Mouse (Mus musculus) forelimb bud, embryonic 11.5 days (tissue): ENCODE results near the gene Kif16b.

Experiments used
- DNase-seq: peaks from one replicate; pipeline ENCODE4 v3.0.0-alpha.2; 2012; ENCODE audit warnings: low read depth, low spot score

Kif16b gene

DNA sequence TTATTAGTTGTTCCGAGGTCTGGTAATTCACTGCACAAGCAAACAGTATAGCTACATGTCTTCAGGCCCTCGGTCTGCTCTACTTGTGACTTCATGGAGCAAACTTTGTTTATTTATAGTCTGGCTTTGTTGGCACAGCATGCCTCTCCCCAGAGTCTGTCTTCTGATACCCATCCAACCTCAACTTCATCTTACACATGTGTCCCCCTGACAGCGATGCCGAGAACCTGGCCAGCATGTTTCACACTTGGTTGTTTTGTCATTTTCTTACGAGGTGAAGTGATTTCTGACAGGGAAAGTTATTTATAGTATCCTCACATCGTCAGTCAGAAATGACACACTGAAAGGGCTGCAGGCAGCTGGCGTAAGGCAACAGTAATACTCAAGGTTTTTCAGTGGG lies 249.7 kb downstream of the Kif16b start:
- DNase-seq = no peak

DNA sequence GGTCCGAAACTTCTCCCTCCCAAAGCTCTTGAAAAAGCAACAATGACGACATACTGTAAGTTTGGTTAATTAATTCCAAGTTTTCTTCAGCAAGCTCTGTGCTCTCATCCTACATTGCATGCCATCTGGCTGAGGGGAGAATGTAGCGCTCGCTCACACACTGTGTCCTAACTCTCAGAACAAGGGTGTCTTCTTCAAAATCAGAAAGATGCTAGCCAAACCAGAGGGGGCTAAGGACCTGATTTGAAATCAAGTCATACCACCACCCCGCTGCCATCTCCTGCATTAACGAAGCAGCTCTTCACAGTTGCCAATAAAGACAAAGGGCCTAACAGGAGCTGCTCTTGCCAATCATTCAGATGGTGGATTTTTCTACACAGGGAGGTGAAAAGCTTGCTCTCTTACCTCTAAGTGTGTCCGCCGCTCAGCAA lies 253.3 kb downstream of the Kif16b start:
- DNase-seq = no peak

DNA sequence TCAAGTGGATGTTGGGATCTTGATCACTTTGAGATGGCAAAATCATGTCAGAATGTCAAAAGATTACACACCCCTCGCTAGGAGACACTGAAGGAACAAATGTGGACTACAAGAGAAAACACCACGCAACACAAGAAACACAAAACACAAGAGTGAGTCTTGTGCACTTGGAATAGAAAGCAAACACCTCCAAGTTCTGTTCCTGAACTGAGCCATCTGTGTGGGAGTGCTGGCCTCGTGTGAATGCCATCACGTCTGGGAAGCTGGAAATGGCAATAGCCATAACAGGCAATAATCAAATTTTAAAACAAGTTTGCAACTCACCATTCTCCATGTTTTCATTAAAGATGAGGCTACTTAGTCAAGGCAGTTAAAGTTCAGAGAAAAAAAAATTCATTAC lies 254.5 kb downstream of the Kif16b start:
- no peak for DNase-seq

DNA sequence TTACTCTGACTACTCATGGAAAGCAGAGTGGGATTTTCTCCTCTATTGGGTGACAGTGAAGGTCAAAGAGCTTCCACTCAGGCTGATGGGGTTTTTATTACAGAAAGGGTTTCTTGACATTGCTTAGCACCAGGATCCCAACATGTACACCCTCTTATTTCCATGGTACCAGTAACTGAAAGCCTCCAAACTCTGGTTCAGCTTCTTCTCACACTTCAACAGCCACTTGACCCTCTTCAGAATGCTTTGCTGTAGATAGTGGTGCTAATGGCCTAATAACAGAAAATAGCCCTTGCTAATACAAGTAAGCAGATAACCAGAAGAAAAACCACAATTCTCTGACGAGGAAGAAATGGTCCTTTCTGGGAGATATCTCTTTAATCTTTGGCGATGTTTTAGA lies 259.6 kb downstream of the Kif16b start:
- no peak for DNase-seq

DNA sequence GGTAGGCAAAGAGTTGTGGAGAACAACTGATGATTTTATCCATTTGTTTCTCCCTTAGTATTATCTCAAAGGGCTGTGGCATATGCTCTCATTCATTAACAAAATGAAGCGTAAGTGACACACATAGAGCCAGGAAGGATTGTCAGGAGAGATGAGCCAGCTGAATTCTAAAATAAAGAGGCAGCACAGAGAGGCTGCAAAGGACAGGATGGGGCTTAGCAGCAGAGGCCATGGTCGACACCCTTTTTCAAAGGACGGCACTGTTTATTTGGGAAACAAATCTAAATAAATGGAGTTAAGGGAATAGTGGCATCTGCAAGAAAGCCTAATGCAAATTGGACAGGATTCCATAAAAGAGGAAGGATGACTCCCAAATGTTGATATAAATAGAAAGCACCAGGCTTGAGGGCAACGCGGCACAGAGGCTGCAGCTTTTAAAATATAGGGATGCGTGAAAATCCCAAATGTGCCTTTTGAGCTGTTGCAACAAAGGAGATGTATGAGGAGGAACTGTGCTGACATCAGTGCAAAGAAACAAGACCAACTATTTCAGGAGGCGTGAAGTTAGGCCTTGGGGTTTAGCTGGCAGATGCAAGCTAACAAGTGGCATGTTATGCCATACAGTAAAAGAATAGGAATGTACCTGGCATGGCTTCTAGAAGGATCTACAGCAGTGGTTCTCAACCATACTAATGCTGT lies 265.6 kb downstream of the Kif16b start:
- DNase-seq = no peak

DNA sequence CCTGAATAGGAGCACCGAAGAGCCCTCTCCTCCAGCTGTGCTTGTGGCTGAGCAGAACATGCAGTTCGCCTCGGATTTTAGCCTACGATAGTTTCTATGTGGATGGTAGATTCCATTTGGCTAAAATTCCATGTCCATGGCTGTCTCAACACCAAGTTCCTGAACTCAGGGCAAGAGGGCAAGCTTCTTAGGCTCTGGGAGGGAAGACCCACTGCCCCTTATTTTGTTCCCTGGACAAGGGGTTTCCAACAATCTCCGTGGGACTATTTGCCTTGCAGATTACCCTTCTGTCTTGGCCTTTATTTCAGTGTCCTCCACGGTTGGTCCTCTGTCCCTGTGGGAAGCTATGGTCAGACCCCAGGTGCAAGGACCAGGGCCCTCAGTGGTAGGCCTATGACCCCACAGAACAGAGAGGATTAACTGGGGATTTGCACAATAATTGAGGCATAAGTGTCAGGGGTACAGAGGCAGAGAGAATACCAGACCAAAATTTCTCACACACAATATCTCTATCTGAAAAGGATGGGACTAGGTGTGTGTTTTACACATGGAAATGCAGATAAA lies 267.3 kb downstream of the Kif16b start:
- no peak for DNase-seq

DNA sequence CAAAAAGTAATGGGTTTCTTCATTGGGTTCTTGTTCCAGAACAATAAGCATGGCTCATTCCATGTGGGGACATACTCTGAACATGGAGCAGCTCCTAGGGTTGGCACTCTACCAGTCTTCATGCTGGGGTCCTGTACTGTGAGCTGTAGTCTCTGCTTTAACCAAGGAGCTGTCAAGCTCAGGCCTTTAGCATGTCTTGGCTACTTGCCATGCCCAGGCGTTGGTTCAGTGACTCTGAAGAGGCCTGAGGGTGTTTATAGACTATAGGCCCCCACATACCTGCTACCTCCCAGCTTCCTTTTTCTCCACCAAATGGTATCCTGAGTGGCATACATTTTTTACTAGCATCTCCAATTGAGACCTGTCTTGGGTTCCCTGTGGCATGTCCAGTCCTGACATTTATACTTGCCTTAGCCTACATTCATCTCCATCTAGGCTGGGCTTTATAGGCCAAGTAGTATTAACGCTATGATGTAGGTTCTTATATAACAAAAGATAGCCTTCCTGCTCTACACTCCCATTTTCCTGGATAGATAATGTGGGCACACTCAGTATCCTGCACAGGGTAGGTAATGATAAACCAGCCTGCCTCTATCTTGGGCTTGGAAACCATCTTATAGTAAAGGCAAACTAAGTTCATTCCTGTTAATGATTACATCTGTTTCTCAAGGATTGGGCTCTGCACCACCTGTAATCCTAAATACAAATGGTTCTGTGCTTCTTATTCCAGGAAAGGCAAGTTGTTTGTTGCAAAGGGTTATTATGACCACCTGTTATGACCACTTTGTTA lies 271.6 kb downstream of the Kif16b start:
- no peak for DNase-seq

DNA sequence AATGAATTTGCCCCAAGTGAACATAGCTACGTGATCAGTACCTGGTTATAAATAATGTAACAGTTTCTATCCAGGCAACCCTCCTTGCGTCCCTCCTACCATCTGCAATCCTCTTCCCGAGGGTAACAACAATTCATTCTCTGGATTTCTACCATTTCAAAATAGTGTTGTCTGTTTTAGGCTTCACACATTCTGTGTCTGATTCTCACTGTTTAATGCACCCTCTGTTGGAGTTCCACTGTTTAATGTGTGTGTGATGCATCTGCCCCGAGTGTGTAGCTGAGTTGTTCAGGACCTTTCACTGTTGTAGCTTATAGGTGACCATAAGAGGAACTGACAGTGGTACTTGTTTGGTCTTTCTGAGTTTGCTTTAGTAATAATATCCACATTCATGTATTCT lies 275.6 kb downstream of the Kif16b start:
- DNase-seq = no peak

DNA sequence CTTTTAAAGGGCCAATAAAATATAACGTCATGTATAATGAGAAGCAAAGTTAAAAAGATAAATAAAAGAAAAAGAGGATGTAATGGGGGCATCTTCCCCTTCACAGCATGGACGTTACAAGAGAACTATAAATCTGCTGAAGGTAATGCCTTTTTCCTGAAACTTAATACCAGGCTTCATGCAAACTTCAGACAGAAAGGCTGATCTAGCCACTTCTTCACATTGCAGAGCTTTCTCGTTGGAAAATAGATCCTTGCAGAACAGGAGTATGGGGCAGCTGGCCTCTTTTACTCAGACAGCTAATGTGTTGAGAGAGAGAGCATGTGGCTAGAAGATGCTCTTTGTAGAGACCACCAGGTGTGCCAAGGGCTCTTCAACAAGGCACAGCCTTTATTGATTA lies 276.2 kb downstream of the Kif16b start:
- DNase-seq = no peak

DNA sequence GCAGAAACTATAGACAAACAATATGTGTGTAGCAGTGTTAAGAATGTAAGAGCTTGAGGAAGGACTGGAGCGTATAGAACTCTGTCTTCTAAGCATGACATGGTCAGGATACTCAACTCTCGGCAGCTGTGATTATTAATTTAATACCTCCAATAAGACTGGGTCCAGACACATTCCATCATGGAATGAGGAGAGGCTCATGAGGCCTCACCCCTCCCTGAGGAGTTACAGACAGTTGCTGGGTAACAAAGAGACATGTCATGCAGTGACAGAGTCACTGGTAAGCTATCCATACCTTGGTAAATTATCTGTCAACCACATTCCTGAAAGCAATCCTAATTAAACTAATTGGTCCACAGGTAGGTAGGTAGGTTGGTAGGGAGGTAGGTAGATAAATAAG lies 277.1 kb downstream of the Kif16b start:
- no peak for DNase-seq

DNA sequence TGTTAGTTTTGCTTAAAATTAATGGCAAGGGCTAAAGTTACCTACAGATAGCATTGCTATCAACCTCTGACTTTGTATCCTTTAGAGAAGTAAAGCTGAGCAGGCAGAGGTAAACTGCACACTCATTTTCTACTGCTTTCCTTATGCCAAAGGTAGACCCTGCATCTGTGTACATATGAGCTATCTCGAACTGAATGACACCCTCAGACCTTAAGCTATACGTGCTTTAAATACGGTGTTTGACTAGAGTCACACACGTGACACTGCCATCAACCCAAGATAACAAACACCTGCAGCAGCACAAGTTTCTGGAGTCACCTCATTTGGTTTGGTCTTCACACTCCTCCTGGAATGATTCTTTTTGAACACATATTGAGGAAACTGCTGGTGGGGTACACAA lies 280.2 kb downstream of the Kif16b start:
- no peak for DNase-seq

DNA sequence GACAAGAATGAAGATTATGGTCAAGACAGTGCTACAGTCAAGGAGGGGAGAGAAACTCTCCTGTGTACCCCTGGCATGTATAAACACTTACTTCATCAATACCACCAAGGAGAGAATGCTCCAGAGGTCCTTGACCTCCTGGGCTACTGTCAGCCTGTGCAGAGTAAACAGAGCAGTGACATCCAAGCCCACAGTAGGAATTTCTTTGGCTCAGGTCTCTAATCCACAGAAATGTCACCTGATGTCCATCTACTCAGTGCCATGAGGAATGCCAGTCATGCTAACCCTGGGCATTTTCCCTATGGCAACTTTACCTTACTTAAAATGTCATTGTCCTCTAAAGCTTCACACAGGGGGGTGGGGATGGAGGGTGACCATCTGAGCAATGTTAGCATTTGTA lies 281.4 kb downstream of the Kif16b start:
- DNase-seq = no peak

DNA sequence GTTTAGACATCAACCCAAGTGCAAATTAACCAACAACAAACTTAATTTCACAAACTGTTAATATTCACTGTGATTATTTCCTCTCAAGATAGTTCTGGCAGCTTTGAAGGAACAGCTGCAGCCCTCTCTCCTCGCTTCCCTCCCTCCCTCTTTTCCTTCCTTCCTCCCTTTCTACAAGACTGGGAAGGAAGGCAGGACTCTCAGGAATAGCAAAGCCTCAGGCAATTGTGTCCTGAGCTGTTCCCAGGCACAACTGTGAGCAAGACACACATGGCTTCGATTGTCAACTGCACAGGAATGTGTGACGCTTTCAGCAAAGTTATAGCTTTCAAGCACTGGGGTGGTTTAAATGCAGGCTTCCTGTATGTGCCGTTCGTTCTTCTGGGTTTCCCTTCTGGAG lies 286.8 kb downstream of the Kif16b start:
- peak; percentile 75 for DNase-seq

DNA sequence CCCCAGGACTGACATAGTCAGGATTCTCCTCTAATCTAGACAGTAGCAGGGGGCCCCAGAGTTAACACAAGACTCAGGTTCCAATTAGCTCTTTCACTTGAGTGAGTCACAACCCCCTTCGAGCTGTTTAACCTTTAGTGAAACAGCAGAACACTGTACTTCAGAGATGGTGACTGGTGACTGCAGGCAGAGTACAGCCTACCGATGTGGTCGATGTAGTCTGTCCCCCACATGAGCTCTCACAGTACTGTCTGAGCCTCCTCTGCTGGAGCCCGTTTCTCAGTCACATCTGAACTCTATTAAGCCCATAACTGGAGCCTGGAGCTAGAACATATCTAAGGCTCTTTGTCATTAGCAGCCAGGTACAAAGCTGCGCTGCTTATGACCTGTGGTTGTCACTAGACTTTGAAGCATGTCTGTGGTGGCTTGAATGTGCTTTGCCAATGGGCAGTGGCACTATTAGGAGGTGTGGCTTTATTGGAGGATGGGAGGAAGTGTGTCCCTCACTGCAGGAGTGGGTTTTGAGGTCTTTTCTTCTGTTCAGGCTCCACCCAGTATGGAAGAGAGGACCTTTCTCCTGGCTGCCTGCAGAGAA lies 288.9 kb downstream of the Kif16b start:
- DNase-seq = peak; percentile 23

DNA sequence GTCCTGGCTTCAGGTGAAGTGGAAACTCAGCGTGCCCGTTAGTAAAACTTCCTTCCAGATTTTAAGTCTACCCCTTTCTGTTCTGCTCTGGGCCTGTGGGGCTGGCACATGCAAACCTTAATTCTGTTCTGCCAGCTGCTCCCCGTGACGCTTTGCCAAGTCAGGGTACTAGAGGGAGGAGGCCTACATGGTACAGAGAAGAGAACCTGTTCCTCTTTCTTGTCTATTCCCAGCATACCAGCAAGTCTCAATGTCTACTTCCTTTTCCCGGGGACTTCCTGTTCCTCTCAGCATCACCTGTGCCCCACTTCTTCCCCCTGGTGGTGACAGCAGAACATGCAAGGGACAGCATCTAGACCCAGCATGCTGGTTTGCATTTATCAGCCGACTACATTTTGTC lies 290.2 kb downstream of the Kif16b start:
- DNase-seq = no peak

DNA sequence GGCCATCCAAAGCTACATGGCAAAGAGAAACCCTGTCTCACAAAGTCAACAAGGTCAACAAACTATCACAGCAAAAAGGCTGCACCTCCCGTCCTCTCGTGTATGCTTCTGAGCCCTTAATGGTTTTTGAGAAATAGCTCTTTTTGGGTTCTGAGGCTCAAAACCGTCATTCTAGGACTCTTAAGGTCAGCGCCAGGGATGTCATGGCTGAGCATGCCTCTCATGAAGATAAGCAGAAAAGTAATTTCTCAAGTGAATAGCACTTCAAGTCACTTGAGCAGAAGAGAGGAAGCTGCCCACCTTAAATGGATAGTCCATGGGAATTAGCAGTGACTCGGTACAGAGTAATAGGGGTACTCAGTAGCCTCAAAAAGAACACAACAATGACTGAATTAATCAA lies 291.1 kb downstream of the Kif16b start:
- no peak for DNase-seq

DNA sequence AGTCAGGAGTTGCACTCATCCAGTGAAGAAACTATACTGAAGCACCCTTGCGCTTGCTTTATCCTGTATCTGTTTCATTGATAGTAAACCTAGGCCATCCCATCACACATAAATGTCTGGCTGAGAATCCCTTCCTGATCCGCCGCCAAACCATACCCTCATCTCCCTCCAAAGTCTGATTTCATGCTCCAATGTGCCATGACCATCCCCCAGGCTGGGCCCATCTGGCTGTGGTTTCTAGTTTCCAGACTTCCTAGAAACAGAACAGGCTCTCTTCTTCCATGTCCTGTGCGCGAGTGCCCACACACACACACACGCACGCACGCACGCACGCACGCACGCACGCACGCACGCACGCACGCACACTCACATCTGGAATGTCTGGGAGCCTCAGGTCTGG lies 292.6 kb downstream of the Kif16b start:
- DNase-seq = no peak

DNA sequence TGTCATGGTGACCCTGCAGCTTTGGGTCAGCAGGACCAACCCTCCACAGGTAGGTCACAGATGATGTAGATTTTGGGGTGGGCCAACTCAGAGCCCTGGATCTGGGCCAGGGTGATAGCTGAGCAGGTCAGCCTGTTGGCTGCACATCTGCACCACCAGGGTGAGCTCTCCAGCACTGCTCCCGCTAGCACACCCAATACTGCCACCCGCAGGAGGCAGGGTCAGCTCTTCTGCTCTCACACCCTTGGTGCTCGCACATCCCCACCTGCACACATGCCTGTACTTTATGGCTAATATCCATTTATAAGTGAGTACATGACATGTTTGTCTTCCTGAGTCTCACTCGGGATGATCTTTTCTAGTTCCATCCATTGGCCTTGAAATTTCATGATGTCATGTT lies 296.6 kb downstream of the Kif16b start:
- DNase-seq = no peak

DNA sequence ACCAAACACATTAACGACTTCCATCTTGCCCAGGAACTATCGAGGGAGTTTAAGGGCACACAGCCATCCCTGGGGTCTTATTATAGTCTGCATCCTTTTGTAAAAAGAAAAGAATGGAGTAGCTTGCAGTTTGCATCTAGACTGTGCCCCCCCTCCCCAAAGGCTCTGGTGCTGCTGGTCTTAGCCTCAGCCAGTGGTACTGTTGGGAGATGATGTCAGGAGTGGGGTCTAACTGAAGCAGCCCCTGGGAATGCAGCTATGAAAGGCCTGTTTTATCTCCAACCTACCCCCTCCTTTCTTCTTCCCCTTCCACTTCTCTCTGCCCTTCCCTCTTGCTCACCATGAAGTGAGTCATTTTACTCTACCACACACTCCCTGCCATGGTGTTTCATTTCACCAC lies 298.1 kb downstream of the Kif16b start:
- no peak for DNase-seq

DNA sequence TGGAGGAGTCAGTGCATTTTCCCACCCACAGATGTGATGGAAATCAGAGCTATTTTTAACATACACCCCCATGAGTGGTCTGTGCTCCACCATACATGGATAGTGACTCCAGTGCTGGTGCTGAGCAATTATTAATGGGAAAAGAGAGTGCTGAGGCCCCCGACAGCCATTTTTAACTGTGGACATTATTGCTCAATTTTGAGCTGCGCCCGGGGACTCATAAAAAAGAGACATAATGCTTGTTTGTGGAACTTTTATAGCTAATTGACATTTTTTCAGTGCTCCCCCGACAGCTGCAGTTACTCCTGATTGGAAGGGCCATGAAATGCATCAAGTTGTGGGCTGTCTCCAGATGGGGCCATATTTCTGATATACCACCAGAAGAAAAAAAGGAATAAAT lies 302.1 kb downstream of the Kif16b start:
- DNase-seq = peak; percentile 42

DNA sequence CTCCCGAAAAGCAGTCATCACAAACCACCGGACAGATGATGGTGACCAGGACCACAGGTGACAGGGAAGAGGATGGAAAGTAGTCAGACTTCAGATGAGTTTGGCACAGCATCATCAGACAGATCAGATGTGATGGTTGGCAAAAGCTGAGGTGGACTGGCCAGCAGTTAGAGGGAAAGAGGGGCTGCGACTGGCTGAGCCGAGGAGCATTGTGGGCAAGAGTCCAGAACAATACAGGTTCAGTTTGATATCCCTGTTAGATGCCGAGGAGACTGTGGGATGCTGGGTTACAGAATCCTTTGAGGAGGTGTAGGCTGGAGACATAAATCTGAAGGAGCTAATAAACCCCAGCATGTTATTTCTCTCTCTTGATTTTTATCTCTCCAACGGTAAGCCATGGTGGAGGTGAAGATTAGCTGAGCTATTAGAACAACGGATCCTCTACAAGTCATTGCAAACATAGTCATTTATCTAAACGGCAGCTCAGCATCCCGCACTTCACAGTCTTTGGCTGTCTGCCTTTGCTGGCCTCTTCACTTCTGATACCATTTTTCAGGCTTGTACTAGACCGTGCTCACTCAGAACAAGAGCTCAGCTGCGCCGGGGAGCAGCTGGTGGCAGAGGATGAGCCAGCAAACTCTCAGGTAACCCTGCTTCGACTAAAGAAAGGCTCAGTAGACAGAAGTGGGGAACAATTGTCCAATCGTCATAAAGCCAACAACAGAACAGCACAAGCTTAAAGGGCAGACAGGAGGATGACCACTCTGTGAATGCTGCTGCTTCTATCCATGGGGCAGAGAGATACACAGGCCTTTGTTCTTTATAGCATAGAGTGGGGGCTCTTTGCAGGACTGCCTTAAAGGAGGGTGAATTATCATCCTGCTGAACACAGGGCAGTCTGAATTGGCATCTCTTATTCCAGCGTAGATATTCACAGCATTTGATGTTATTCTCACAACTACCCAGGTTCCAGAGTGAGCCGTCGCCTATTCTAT lies 304.9 kb downstream of the Kif16b start:
- DNase-seq = no peak
